Mouse (Mus musculus) megakaryocyte, embryonic 14.5 days (primary cell): ENCODE results near the gene Lrrc58. TPM values are rescaled to one million over a fixed set of nuclear protein-coding genes. Genes with fewer than 3 reads are reported as not detected.

Experiments
- H3K27me3 ChIP-seq: replicated peaks from 2 replicates; pipeline ENCODE3; 2012; ENCODE audit warnings: inconsistent platforms
- H3K36me3 ChIP-seq: replicated peaks from 2 replicates; pipeline ENCODE3; 2012; ENCODE audit warnings: low read length, inconsistent platforms, mixed read lengths
- H3K4me1 ChIP-seq: 2 replicates; pipeline ENCODE4 v1.6.1; 2012; ENCODE audit warnings: inconsistent platforms
- H3K4me3 ChIP-seq: replicated peaks from 2 replicates; pipeline ENCODE3; 2012; ENCODE audit warnings: moderate library complexity, mild to moderate bottlenecking, inconsistent platforms
- H3K9me3 ChIP-seq: 2 replicates; pipeline ENCODE4 v1.6.1; 2012; ENCODE audit warnings: inconsistent platforms
- FLI1 ChIP-seq: IDR thresholded peaks from 2 replicates; pipeline ENCODE4 v1.6.1; 2012; ENCODE audit warnings: low read length, inconsistent platforms, mixed read lengths
- GATA1 ChIP-seq: IDR thresholded peaks from 3 replicates; pipeline ENCODE4 v1.6.1; 2012; ENCODE audit warnings: mixed read lengths, low read length, inconsistent platforms, borderline replicate concordance
- polyA plus RNA-seq: library from polyadenylated mRNA; stranded (reverse); fragments of >175 nt; gene quantifications from 2 replicates; pipeline ENCODE4 v1.2.3, GENCODE M21; 2012; ENCODE audit warnings: low replicate concordance; ENCODE audit not compliant: insufficient read depth

Lrrc58 gene
- polyA plus RNA-seq, 1 experiment, result 1.2 TPM

DNA sequence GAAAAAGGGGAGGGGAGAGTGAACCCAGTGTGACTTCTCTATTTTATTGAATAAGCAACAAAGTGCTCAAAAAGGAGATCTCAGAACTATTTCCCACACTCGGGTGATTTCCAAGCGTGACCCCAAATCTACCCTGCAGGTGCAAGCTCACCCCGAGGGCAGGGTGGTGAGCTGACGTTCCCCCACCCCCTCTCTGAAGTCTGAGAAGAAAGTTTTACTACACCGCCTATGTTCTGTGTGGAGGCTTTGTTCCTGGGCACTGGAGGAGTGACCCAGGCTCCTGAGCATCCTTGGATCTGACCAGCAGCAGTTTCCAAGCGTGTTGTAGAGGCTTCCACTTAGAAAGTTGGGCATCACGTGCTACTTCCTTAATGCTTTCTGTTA lies 48.6 kb downstream of the Lrrc58 start:
- TF ChIP-seq GATA1 (no peak), FLI1 (no peak)

DNA sequence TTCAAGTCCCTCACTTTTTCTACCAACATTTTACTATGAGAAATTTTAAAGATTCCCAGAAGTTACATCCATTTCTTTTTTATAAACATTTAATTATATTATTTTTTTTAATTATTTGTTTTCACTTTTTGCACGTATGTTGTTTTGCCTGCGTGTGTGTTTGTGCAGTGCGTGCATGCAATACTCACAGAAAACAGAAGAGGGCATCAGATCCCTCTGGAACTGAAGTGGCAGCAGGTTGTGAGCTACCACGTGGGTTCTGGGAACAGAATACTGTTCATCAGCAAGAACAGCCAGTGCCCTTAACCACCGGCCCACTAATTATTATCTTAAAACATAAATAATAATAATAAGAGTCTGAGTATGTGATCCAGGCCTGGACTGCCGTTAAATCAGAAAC lies 50.8 kb downstream of the Lrrc58 start:
- Histone ChIP-seq H3K4me3 (no peak overlapping the region), H3K4me1 (peaks cover 8% of the 10 kb centered on the region), H3K27me3 (peaks cover 51% of the 10 kb centered on the region), H3K9me3 (0 out of 2 replicates have a peak, but pooled peaks cover 4% of the 10 kb centered on the region), H3K36me3 (no peaks in the 10 kb centered on the region)
- TF ChIP-seq GATA1, result no peak
- TF ChIP-seq FLI1, result no peak

More for the DNA sequence above, 48.6 kb downstream of the Lrrc58 start:
- Histone ChIP-seq H3K9me3 (0 out of 2 replicates have a peak, but pooled peaks cover 4% of the 10 kb centered on the region), H3K36me3 (no peaks in the 10 kb centered on the region), H3K4me1 (peaks cover 8% of the 10 kb centered on the region), H3K4me3 (no peak overlapping the region), H3K27me3 (peaks cover 46% of the 10 kb centered on the region)

DNA sequence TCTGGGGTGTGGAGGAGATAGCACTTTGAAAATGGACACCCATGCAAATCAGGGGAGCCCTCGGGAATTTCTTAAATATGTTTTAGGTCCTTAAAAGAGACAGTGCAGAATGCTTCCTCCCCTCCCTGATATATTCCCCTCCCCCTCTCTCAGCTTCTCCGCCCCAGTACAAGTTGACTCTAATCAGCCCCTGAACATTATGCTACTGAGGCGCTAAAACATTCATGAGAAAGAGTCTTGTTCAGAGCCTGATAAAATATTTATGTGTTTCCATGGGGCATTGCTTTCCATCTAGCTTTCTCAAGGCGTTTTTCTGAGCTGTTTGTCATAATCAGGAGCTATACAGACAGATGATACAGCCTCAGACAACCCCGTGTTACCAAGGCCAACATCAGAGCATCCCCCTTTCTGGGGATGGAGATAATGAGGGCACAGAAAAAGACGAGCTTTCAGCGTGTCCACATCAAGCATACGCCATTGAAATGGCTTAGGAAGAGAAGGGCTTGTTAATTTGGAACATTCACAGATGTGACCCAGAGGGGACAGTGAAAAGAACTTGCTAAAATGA lies 52.7 kb downstream of the Lrrc58 start:
- H3K4me1 ChIP-seq, result peaks cover 7% of the 10 kb centered on the region
- H3K27me3 ChIP-seq, result peaks cover 33% of the 10 kb centered on the region
- TF ChIP-seq FLI1 (no peak), GATA1 (no peak)
- 0 out of 2 replicates have a peak, but pooled peaks cover 4% of the 10 kb centered on the region for H3K9me3 ChIP-seq
- no peaks in the 10 kb centered on the region for H3K36me3 ChIP-seq
- H3K4me3 ChIP-seq, result no peak overlapping the region

DNA sequence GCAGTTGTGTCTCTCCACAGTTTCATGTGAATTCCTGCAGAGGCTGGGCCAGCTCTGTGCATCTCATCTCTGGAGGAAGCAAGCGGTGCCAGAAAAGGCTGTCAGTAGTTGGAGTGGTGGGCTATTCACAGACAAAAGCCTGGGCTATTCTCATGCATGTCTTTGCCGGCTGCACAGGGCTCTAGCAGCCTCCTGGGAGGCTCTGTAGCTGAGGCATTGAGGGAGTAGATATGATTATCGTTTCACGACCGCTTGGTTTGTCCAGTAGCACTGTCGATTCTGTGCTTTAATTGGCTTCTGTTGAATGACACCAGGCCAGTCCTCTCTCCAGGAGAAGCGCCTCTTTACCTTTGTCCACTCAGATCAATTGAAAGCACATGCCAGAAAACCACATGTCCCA lies 57.9 kb downstream of the Lrrc58 start:
- Histone ChIP-seq H3K36me3 (no peaks in the 10 kb centered on the region), H3K9me3 (peaks cover 8% of the 10 kb centered on the region), H3K27me3 (peaks cover 5% of the 10 kb centered on the region), H3K4me3 (no peak overlapping the region), H3K4me1 (no peaks in the 10 kb centered on the region)
- TF ChIP-seq GATA1 (no peak), FLI1 (no peak)

DNA sequence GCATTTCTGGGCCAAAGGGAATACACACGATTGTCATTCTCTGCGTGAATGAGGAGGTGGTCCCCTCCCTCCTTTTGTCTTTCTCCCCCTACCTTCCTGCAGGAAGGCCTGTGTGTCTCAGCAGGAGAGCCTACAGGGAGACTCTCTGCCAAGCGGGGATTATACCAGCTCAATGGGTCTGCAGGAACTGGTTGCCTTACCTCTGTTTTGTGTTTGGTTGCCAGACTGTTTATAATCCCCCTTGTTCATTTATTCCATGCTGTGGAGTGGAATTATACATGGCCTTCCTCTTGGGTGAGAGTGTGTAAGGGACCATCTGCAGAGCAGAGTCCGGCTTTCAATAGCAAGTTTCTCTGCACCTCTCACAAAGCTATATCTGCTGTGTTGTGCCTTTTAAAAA lies 58.9 kb downstream of the Lrrc58 start:
- Histone ChIP-seq H3K27me3 (peaks cover 5% of the 10 kb centered on the region), H3K36me3 (no peaks in the 10 kb centered on the region), H3K4me1 (no peaks in the 10 kb centered on the region), H3K4me3 (no peak overlapping the region), H3K9me3 (peaks cover 11% of the 10 kb centered on the region)
- TF ChIP-seq GATA1, result no peak
- TF ChIP-seq FLI1, result no peak

DNA sequence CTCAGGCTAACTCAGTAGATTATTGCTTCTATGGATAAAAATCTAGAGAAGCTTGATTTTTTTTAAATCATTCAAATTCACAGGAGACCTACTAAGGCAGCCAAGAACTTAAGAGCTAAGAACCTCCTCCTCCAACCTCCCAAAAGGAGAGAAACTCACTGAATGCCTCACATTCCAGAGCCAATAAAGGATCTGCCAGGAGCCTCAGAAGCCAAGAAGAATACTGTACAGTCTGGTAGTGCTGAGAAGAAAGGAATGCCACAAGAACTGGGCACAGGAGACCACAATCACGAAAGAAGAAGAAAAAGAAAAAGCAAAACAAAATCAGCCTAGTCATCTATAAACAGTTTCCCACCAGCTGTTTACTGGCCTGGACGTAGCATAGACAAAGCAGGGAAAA lies 60.8 kb downstream of the Lrrc58 start:
- Histone ChIP-seq H3K36me3 (no peaks in the 10 kb centered on the region), H3K4me3 (no peak overlapping the region), H3K27me3 (peaks cover 2% of the 10 kb centered on the region), H3K9me3 (peaks cover 11% of the 10 kb centered on the region), H3K4me1 (no peaks in the 10 kb centered on the region)
- TF ChIP-seq FLI1 (no peak), GATA1 (no peak)

DNA sequence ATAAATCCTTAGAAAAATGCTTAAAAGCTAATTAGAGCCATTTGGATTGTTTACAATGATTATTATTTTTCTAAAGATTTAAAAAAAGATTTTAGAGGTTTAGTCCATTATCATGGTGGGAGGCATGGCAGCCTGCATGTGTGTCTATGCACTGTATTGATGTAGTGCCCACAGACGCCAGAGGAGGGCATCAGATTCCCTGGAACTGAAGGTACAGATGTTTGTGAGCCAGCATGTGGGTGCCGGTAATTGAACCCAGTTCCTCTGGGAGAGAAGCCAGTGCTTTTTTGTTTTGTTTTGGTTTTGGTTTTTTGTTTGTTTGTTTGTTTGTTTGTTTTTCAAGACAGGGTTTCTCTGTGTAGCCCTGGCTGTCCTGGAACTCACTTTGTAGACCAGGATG lies 61.4 kb downstream of the Lrrc58 start:
- Histone ChIP-seq H3K4me3 (no peak overlapping the region), H3K27me3 (peaks cover 2% of the 10 kb centered on the region), H3K9me3 (peaks cover 11% of the 10 kb centered on the region), H3K4me1 (no peaks in the 10 kb centered on the region), H3K36me3 (no peaks in the 10 kb centered on the region)
- TF ChIP-seq FLI1, result no peak
- TF ChIP-seq GATA1, result no peak

DNA sequence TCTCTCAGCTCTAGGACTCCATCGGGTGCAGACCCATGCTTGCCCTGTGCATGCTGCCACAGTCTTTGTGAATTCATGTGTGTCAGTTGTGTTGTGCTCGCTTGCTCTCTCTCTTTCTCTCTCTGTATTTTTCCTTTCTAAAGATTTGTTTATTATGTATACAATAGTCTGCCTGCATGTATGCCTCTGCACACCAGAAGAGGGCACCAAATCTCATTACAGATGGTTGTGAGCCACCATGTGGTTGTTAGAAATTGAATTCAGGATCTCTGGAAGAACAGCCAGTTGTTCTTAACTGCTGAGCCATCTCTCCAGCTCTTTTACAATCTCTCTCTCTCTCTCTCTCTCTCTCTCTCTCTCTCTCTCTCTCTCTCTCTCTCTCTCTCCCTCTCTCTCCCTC lies 66.7 kb downstream of the Lrrc58 start:
- Histone ChIP-seq H3K36me3 (no peaks in the 10 kb centered on the region), H3K27me3 (peaks cover 3% of the 10 kb centered on the region), H3K4me1 (no peaks in the 10 kb centered on the region), H3K4me3 (no peak overlapping the region), H3K9me3 (peaks cover 11% of the 10 kb centered on the region)
- TF ChIP-seq GATA1, result no peak
- TF ChIP-seq FLI1, result no peak

DNA sequence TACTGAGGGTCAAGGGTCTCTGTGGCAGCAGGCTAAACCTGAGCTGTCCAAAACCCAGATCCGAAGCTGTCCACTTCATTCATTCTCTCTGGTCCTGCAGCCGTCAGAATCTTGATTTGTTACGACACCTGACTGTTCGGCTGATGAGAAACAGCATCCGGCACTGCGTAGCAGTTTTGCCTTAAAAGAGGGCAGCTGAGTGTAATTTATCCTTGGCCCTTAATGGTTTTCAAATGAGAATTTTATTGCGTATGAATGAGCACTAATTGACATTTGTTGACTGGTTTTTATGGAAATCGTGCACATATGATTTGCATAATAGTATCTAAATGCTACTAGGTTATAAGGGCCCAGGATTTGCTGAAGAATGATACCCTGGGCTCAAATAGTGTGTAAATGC lies 69.1 kb downstream of the Lrrc58 start:
- no peak for TF ChIP-seq GATA1
- TF ChIP-seq FLI1, result no peak
- no peaks in the 10 kb centered on the region for H3K4me1 ChIP-seq
- H3K9me3 ChIP-seq, result no peaks in the 10 kb centered on the region
- peaks cover 3% of the 10 kb centered on the region for H3K27me3 ChIP-seq
- H3K36me3 ChIP-seq, result no peaks in the 10 kb centered on the region
- H3K4me3 ChIP-seq, result no peak overlapping the region

Other genes starting within 250 kb of the Lrrc58 start
- gene Ndufb4, start 213.9 kb upstream of the Lrrc58 start, polyA plus RNA-seq, result 34.3 and 102 TPM in 2 replicates
- not detected in 2 replicates for gene Fstl1, start 91.5 kb upstream of the Lrrc58 start, polyA plus RNA-seq
- gene Gm36028, start 7.2 kb upstream of the Lrrc58 start, polyA plus RNA-seq, result not detected in 2 replicates
- not detected in 2 replicates for gene Gpr156, start 48.1 kb downstream of the Lrrc58 start, polyA plus RNA-seq
- gene Gsk3b, start 220.6 kb downstream of the Lrrc58 start, polyA plus RNA-seq, result 5.8 and 14.0 TPM in 2 replicates